Mouse (Mus musculus) heart, postnatal 36 days (tissue): Measurements from ENCODE around the gene S100a10. TPM values are rescaled to one million over a fixed set of nuclear protein-coding genes. Genes with fewer than 3 reads are reported as not detected.

ENCODE experiments used
- DNase-seq, 2 experiments: peaks; one replicate each; pipeline ENCODE4 v3.0.0; 2021 to 2022
- intact Hi-C: fragments of 180-260 bp; cut with DNase I; formaldehyde crosslinking; loops from one replicate; pipeline ENCODE4 v1.15.1; 2025
- total RNA-seq, 2 experiments: library from RNA; stranded (reverse); gene quantifications; 2 replicates each; pipeline ENCODE4 v1.2.3; 2021

The S100a10 gene
- total RNA-seq, 2 experiments from 2014 or later: 87.6 to 103 TPM

DNA sequence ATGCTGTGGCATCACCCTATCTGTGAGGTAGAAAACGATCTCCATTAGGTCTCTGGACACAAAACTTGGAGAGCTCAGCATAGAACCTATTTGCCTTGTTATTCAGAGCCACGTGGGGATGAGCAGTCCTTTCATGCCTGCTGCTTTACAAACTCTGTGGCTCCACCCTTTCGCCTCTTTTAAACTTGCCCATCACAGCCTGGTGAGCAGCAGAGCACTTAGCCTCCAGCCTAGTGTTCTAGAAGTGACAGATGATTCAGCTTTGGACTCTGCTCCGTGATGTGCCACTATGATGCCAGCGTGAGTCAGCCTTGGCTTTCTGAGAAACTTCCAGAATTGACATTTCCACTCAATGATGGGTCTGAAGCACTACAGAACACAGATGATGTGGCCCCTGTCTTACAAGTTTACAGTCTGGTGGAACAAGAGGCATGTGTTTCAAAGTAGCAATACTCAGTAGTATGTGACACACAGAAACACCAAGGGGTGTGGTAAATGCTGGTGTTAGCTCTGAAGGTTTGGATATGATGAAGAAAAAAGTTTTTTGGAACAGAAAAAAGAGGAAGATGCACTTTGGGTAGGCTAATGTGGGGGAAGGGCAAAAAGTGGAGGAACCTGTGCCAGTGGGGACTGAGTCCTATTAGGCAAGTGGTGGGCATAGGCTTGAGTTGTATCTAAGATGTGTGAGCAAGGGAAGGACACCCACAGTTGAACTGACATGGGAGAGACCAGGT lies 17.3 kb downstream of the S100a10 start:
- no peak for DNase-seq
- intact Hi-C loops: no loop called here

- intact Hi-C loops: no loop called here
- no peak for DNase-seq
Measured at GRCm38 (mm10) chr3:93579317-93580038, 24.6 kb downstream of the S100a10 start.

DNA sequence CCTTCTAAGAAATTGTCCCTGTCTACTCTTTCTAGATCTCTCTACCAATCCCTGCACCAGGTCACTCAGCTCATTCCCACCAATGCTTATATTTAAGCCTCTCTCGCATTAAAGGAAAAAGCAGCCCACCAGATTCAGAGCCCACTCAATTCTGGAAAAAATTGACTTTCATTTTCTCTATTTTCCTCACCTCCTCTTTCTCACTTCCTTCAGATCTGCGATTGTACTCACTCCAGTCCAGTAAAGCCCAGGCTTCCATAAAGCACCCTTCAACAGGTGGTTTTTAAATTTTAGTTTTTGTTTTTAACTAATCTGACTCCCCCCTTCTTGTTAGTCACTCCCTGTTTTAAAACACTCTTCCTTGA lies 25.1 kb downstream of the S100a10 start:
- intact Hi-C loops: no loop called here
- no peak for DNase-seq

GRCm38 (mm10) chr3:93580946-93581345 lies 26.1 kb downstream of the S100a10 start:
- DNase-seq: no peak
- intact Hi-C loops: no loop called here

GRCm38 (mm10) chr3:93581687-93582086 lies 26.8 kb downstream of the S100a10 start:
- DNase-seq: no peak
- intact Hi-C loops: no loop called here

DNA sequence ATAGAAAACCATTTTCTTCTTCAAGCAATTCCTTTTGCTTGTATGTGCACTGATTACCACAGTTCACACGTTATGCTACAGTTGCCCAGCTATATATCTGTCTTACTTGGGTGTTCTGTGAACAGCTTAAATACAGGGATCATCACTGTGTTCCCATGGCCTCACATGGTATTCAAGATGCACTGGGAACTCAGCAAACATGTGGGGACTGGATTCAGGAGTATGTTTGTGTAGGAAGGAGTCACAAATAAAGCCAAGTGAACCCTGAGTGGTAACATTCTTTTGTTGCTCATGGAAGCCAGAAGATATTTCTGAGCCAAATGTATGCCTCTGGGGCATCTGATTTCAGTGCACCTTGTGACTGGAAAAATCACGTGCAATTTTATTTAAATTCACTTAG lies 28.2 kb downstream of the S100a10 start:
- DNase-seq: no peak
- intact Hi-C loops: no loop called here

- DNase-seq: no peak
- intact Hi-C loops: no loop called here
Measured at GRCm38 (mm10) chr3:93589629-93590028, 34.7 kb downstream of the S100a10 start.

GRCm38 (mm10) chr3:93590256-93590655 lies 35.4 kb downstream of the S100a10 start:
- no peak for DNase-seq
- intact Hi-C loops: no loop called here

DNA sequence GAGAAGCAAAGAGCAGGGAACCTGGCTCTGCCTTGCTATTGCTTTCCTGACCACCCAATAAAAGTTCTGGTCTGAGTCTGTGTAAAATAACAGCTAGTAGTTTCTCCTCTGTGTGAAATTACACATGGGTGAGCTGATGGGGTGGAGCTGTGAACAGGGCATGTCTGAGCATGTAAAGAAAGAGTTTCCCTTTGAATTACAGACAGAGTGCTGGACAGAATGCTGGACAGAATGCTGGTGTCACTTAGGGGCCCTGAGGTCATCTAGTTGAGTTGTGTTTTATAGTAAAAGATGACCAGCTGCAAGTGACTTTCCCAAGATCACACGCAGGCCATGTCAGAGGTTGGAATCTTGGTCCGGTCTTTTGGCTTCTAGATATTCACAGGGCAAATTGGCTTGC lies 37.2 kb downstream of the S100a10 start:
- intact Hi-C loops: loop anchor here (2.0 kb wide), 1 partner anchor 23 kb away; no protein-coding TSS in a partner anchor
- no peak for DNase-seq

DNA sequence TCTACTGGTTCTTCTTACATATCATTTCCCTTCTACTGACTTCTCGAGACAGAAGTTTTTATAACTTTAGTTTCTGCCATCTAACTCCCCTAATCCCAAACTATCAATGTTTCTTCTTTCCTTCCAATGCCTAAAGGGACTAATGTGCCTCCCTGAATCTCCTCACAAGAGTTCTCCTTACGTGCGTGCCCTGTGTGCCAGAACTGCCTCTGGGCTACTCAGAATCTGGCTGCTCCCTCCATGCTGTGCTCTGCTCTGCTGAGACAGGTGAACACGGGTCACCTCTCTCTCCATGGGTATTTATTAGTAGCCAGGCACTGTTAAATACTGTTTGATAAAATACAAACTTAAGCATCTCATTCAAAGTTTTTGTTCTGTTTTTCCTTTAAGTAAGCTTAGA lies 38.1 kb downstream of the S100a10 start:
- DNase-seq: no peak
- intact Hi-C loops: loop anchor here (1.0 to 2.0 kb wide), 2 partner anchors 24 to 46 kb away; no protein-coding TSS in a partner anchor

DNA sequence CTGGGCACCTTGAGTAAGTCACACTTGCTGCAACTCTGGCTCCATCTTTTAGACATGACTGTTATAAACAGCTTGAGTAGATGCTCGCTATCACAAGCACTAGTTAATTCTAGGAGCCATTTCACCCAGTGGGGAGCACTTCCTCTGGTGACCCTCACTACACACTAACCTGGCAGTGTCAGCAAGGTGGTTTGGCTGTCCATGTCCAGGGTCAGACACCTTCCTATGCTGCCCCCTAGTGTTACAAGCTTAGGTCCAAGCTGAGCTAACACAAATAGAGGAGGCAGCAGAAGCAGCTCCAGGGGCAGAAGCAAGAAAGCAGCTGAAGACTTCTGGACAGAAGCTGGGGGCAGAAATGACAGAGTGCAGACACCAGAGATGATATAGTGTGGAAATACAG lies 38.6 kb downstream of the S100a10 start:
- intact Hi-C loops: loop anchor here (1.0 to 2.0 kb wide), 2 partner anchors 25 to 46 kb away; no protein-coding TSS in a partner anchor
- peak; percentile 50 to 56 for DNase-seq

DNA sequence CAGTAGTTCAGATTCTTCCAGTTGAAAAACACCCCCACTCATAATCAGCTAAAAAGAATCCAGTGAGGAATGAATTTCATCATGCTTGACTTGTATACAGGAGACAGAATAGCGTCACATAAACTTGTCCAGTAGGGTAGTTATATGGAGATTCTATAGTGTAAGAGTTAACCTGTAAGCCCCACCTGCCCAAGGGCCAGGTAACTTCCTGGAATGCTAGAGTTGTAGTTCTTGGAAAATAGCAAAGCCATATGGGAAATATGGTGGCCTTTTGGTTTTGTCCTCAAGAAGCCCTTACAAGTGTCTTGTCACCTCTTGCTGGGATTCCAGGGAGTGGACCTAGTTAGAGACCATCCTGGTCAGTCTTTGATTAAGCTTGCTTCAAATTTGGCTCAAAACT lies 41.8 kb downstream of the S100a10 start:
- intact Hi-C loops: loop anchor here (1.0 to 2.0 kb wide), 2 partner anchors 27 to 42 kb away; partner anchors contain the start of gene S100a10
- no peak for DNase-seq

DNA sequence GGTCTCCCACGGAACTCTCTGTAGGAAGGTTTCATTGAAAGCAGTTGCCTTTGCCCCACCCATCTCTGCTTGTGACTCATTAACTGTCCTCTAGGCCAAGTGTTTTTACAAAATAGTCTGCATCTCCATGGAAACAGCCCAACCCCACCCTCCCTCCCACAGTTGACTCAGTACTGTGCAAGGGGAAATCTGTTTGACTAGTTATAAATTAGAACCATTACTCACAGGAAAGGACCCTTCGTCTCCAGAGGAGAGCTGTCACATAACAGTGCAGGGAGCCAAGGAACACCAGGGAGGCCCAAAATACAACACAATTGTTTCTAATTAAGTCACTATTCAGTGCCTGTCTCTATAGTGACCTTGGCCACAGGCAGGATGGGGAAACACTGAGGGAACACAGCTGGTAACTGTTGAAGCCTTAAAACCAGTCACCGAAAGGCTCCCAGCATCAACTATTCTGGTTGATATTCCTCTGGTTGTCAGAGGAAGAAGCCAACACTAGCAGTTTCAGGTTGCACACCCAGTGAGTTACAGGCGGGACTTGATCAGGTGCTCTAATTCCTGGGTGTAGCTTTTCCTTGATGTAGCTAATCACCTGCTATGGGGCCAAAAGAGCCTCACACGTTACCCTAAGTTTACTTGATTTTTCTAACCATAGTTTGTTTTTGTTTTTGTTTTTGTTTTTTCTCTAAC lies 42.5 kb downstream of the S100a10 start:
- intact Hi-C loops: loop anchor here (1.0 to 2.0 kb wide), 2 partner anchors 28 to 43 kb away; partner anchors contain the start of gene S100a10
- DNase-seq: peak; percentile 57 to 64

DNA sequence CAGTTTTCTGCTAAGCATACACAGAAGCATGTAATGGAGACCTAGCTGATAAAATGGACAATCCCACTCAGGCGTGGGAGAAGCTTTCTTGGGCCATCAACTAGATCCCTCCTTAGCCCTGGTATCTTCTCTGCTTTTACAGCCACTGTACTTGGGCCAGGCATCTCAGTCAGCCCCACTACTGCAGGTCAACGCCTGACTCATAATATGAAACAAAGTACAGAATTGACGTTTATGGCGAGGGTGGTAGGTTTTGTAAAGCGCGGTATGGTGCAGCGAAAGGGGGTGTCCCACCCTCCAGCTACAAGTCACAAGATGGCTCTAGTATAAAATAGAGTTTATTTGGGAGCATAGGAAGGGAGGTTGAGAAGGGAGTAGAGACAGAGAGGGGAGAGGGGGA lies 43.1 kb downstream of the S100a10 start:
- no peak for DNase-seq
- intact Hi-C loops: loop anchor here (1.0 to 2.0 kb wide), 2 partner anchors 29 to 43 kb away; partner anchors contain the start of gene S100a10

DNA sequence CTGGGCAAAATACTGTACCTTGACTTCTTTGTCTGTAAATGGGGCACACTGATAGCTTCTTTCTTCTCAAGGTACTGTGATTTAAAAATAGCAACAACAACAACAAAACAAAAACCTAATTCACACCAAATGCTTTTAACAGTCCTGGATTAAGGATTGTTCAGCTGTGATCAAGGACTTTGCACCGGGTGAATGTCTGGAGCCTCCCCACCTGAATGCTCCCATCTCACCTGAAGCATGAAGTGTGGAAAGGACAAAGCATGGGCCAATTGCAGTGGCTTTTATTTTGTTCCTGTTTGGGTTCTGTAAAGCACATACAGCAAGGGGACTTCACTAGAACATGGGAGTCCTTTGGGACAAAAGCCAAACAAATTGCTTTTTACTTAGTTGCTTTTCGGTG lies 45.3 kb downstream of the S100a10 start:
- intact Hi-C loops: no loop called here
- DNase-seq: no peak

DNA sequence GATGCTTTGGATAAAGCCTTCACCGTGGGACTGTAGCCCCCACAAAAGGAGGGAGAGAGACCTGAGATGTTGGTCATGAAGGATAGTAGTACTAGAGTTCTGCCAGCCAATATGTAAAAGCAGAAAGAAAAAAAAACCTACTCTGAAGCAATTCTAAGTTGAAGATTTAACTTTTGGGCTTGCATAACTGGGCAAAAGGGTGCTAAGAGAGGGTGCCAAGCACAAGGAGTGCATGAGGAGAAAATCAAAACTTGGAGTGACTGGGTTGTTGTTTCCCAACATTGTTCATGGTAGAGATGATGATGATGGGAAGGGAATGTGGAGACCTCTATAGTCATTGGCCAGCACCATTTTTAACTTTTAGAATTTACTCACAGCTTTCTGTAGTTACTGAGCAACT lies 47.0 kb downstream of the S100a10 start:
- DNase-seq: no peak
- intact Hi-C loops: no loop called here

- DNase-seq: peak in 1 of 2 experiments; percentile 21
- intact Hi-C loops: loop anchor here (5.0 kb wide), 1 partner anchor 247 kb away; no protein-coding TSS in a partner anchor
Measured at GRCm38 (mm10) chr3:93608970-93609369, 54.1 kb downstream of the S100a10 start.
